9 mouse cellular contexts compared by ENCODE assay signal in genomic region chr2:123813182-123813949, GRCm38 (mm10).
DNase-seq lines count a peak whose midpoint lies in the region; ATAC-seq and TF ChIP-seq lines count a peak whose summit lies in the region.
"Had no signal": no experiment of that assay in that cellular context is flagged by ENCODE, and none has a peak within 500 bp of the region (broad histone marks: within the 10 kb centered on the region; RNA-seq: fewer than 3 reads in every experiment).

No protein-coding gene starts in this region.

- no peak for TF ChIP-seq CTCF in liver, postnatal 0 days (IDR thresholded peaks at IDR 0.05; ENCODE audit: low read depth)

- H3K9ac ChIP-seq in liver, postnatal 0 days (replicated peaks): no peak overlapping the region

- WGBS in liver, postnatal 0 days (ENCODE audit: insufficient replicate concordance): 75% methylated on average over 15 of the region's 15 CpGs

- H3K4me2 ChIP-seq in liver, postnatal 0 days (ENCODE audit: low read depth, low read length): no peak overlapping the region

- ATAC-seq in liver, postnatal 0 days: no peak
- ATAC-seq in megakaryocyte-erythroid progenitor cell, adult 5-6 weeks (replicated peaks; ENCODE audit: low FRiP score, low TSS enrichment, poor library complexity, severe bottlenecking): no peak

- DNase-seq in cerebellum, adult 9-11 months: peak; percentile 8
- no peak for DNase-seq in cerebellum, adult 11 months
- DNase-seq in frontal cortex, postnatal 14 days (ENCODE audit: low spot score in 2 of 2): peak; percentile 34 to 68
- peak; percentile 10 to 34 for DNase-seq in left cerebral cortex, postnatal 36 days (ENCODE audit: low spot score in 2 of 2)
- DNase-seq in right cerebral cortex, adult 2 months (ENCODE audit: low spot score in 2 of 2): peak; percentile 11 to 34
- no peak for DNase-seq in gastrocnemius, postnatal 25 days
- DNase-seq in liver, postnatal 0 days: no peak

- intact Hi-C loops in left cerebral cortex, postnatal 36 days (cut with DNase I): no loop called here

- no peaks in the 10 kb centered on the region for H3K9me3 ChIP-seq in liver, postnatal 0 days (ENCODE audit: low read length)
- H3K9me3 ChIP-seq: heart, embryonic 10.5 days had no signal

- H3K4me3 ChIP-seq in liver, postnatal 0 days (ENCODE audit: low read depth, low read length): no peak overlapping the region
- H3K4me3 ChIP-seq: heart, embryonic 10.5 days had no signal

- no peaks in the 10 kb centered on the region for H3K4me1 ChIP-seq in liver, postnatal 0 days (ENCODE audit: insufficient read depth)
- H3K4me1 ChIP-seq: heart, embryonic 10.5 days had no signal

- no peaks in the 10 kb centered on the region for H3K27me3 ChIP-seq in liver, postnatal 0 days (ENCODE audit: insufficient read depth, low read length)

- H3K36me3 ChIP-seq in liver, postnatal 0 days (replicated peaks; ENCODE audit: insufficient read depth, low read length): no peaks in the 10 kb centered on the region
- H3K36me3 ChIP-seq: heart, embryonic 10.5 days had no signal

- H3K27ac ChIP-seq in liver, postnatal 0 days (ENCODE audit: low read depth): no peak overlapping the region
- H3K27ac ChIP-seq: heart, embryonic 10.5 days had no signal

- TF ChIP-seq EP300 in liver, postnatal 0 days (IDR thresholded peaks at IDR 0.05; ENCODE audit: low read depth): no peak

Comparison
In these comparisons a context has a peak if more than half of its experiments do, and no peak if none do; other contexts are left out.
1. DNase-seq: peak in cerebellum, adult 9-11 months (single experiment), frontal cortex, postnatal 14 days (2 of 2), left cerebral cortex, postnatal 36 days (2 of 2) and right cerebral cortex, adult 2 months (2 of 2); none in cerebellum, adult 11 months (single experiment), gastrocnemius, postnatal 25 days (single experiment) and liver, postnatal 0 days (single experiment).